Comparison of ENCODE assay signal across 30 mouse cellular contexts in genomic region chr5:121501424-121501996, GRCm38 (mm10). TPM values are rescaled to one million over a fixed set of nuclear protein-coding genes. Genes with fewer than 3 reads are reported as not detected.
DNase-seq lines count a peak whose midpoint lies in the region; ATAC-seq and TF ChIP-seq lines count a peak whose summit lies in the region.
"Not testable (repeated sequence)": the region's sequence is repeated elsewhere in the genome, so short reads cannot be mapped to it uniquely, and the experiment has no call there.
"Had no signal": no experiment of that assay in that cellular context is flagged by ENCODE, and none has a peak within 500 bp of the region (broad histone marks: within the 10 kb centered on the region; RNA-seq: fewer than 3 reads in every experiment).

No protein-coding gene starts in this region.

- H3K27me3 ChIP-seq in liver, embryonic 12.5 days (replicated peaks); liver, postnatal 0 days (ENCODE audit: insufficient read depth, low read length); spleen, adult 2 months (ENCODE audit: control insufficient read depth, insufficient read depth, low read length): not testable (repeated sequence)

- 25% methylated on average over 10 of the region's 17 CpGs for WGBS in liver, embryonic 12.5 days (ENCODE audit: insufficient replicate concordance)
- WGBS in liver, postnatal 0 days (ENCODE audit: insufficient replicate concordance), result 28% methylated on average over 10 of the region's 17 CpGs
- WGBS in spleen, adult 2 months, result 13% methylated on average over 11 of the region's 17 CpGs

- not testable (repeated sequence) for TF ChIP-seq POLR2A in bone marrow macrophage, adult 2 months (IDR thresholded peaks at IDR 0.05; ENCODE audit: borderline replicate concordance, low read depth, low read length); spleen, adult 2 months (IDR thresholded peaks at IDR 0.05; ENCODE audit: low read depth, low read length)

- H3K9ac ChIP-seq in liver, embryonic 12.5 days, result not testable (repeated sequence)
- 0 out of 2 replicates have a peak overlapping the region, but pooled peaks have one; percentile 16 for H3K9ac ChIP-seq in liver, postnatal 0 days (replicated peaks)

- not testable (repeated sequence) for H3K36me3 ChIP-seq in liver, embryonic 12.5 days; liver, postnatal 0 days (replicated peaks; ENCODE audit: insufficient read depth, low read length); spleen, adult 2 months (ENCODE audit: control insufficient read depth, insufficient read depth, low read length)

- peaks cover 13% of the 10 kb centered on the region for H3K4me1 ChIP-seq in bone marrow macrophage, adult 2 months (ENCODE audit: control insufficient read depth, insufficient read depth, low read length)
- peaks cover 14% of the 10 kb centered on the region for H3K4me1 ChIP-seq in liver, embryonic 12.5 days
- H3K4me1 ChIP-seq in liver, postnatal 0 days (ENCODE audit: insufficient read depth); spleen, adult 2 months (ENCODE audit: control insufficient read depth, insufficient read depth, insufficient read length): not testable (repeated sequence)

- H3K4me2 ChIP-seq in liver, embryonic 12.5 days, result peak overlapping the region; percentile 41
- peak overlapping the region; percentile 60 for H3K4me2 ChIP-seq in liver, postnatal 0 days (ENCODE audit: low read depth, low read length)

- ATAC-seq in hematopoietic stem cell, adult 5-6 weeks (replicated peaks in 1 of 2; ENCODE audit: insufficient read depth in 1 of 2, low FRiP score in 2 of 2, low TSS enrichment in 1 of 2, low read depth in 1 of 2, poor library complexity in 2 of 2, severe bottlenecking in 2 of 2), result peak; percentile 80 to 89
- ATAC-seq in liver, embryonic 12.5 days, result peak; percentile 47; the same call in 1 of the 2 replicates
- ATAC-seq in liver, postnatal 0 days, result peak; percentile 29; the same call in 1 of the 2 replicates
- ATAC-seq in megakaryocyte progenitor cell, adult 5-6 weeks (replicated peaks; ENCODE audit: poor library complexity), result peak; percentile 87

- DNase-seq in 416B (ENCODE audit: low read depth), result peak; percentile 83
- DNase-seq in liver, postnatal 0 days, result peak; percentile 31
- peak in 1 of 2 experiments; percentile 7 for DNase-seq in spleen, adult 2 months (ENCODE audit: low read depth in 1 of 2, low spot score in 2 of 2)
- DNase-seq in thymus, postnatal 25 days, result peak; percentile 15

- H3K9me3 ChIP-seq in liver, embryonic 12.5 days (replicated peaks); liver, postnatal 0 days (ENCODE audit: low read length): not testable (repeated sequence)

- not testable (repeated sequence) for TF ChIP-seq CTCF in bone marrow macrophage, adult 2 months (IDR thresholded peaks at IDR 0.05; ENCODE audit: low read depth, low read length); liver, postnatal 0 days (IDR thresholded peaks at IDR 0.05; ENCODE audit: low read depth); spleen, adult 2 months (IDR thresholded peaks at IDR 0.05; ENCODE audit: extremely low read depth, insufficient read depth, insufficient read length, insufficient replicate concordance)

- not testable (repeated sequence) for H3K27ac ChIP-seq in bone marrow macrophage, adult 2 months (ENCODE audit: insufficient read depth, low read depth, low read length); liver, embryonic 12.5 days; liver, postnatal 0 days (ENCODE audit: low read depth); spleen, adult 2 months (ENCODE audit: insufficient read depth, low read length)

- H3K4me3 ChIP-seq in bone marrow macrophage, adult 2 months (ENCODE audit: insufficient read depth, low read length), result peak overlapping the region; percentile 41
- not testable (repeated sequence) for H3K4me3 ChIP-seq in liver, embryonic 12.5 days
- peak overlapping the region; percentile 24; the same call in 1 of the 2 replicates for H3K4me3 ChIP-seq in liver, postnatal 0 days (ENCODE audit: low read depth, low read length)
- peak overlapping the region; percentile 12; the same call in 1 of the 2 replicates for H3K4me3 ChIP-seq in spleen, adult 2 months (ENCODE audit: extremely low read depth, insufficient read depth, insufficient read length)

- not testable (repeated sequence) for TF ChIP-seq EP300 in liver, postnatal 0 days (IDR thresholded peaks at IDR 0.05; ENCODE audit: low read depth)

RNA-seq across cellular contexts. Expression of gene Adam1b, which starts 1.7 kb away (rescaled TPM):
- polyA plus RNA-seq in bone marrow macrophage, adult 2 months (2012; ENCODE audit: insufficient read depth, insufficient read length, missing spikeins), result not detected in 2 replicates
- not detected in 2 replicates for total RNA-seq in hematopoietic stem cell, adult 5-6 weeks (2017)
- not detected in 2 replicates for polyA plus RNA-seq in liver, embryonic 12.5 days (2016; fragmentation: Nextera tagmentation; extraction: Ambion mirVana)
- not detected in 2 replicates for polyA plus RNA-seq in liver, postnatal 0 days (2015; fragmentation: Nextera tagmentation; extraction: Ambion mirVana)
- total RNA-seq in megakaryocyte progenitor cell, adult 5-6 weeks (2015), result 0.05 TPM in 1 of 2 replicates, not detected in the other
- total RNA-seq in megakaryocyte progenitor cell, adult 5-6 weeks (2017), result 0.25 TPM in 1 of 2 replicates, not detected in the other
- polyA plus RNA-seq in spleen, adult 2 months (2012; rRNA removed), result 0.02 TPM in 1 of 2 replicates, not detected in the other
- total RNA-seq: adrenal gland, adult 18-20 months; adrenal gland, postnatal 25 days; gastrocnemius, postnatal 14 days; heart, postnatal 25 days; hindbrain, postnatal 0 days; layer of hippocampus, adult 8-10 months; left cerebral cortex, adult 8-10 months had no signal
- polyA plus RNA-seq: cerebellum, adult 2 months; embryonic facial prominence, embryonic 10.5 days; embryonic facial prominence, embryonic 15.5 days; forebrain, embryonic 13.5 days; hindbrain, embryonic 12.5 days; hindbrain, postnatal 0 days; intestine, embryonic 16.5 days; limb, embryonic 13.5 days; lung, embryonic 14.5 days; midbrain, embryonic 10.5 days; neural tube, embryonic 12.5 days had no signal

RNA-seq across cellular contexts. Expression of gene Adam1a, which starts 43.8 kb away (rescaled TPM):
- polyA plus RNA-seq in bone marrow macrophage, adult 2 months (2012; ENCODE audit: insufficient read depth, insufficient read length, missing spikeins), result 3.0 and 4.3 TPM in 2 replicates
- total RNA-seq in hematopoietic stem cell, adult 5-6 weeks (2017), result 2.8 and 6.0 TPM in 2 replicates
- 0.26 and 0.54 TPM in 2 replicates for polyA plus RNA-seq in liver, embryonic 12.5 days (2016; fragmentation: Nextera tagmentation; extraction: Ambion mirVana)
- 0.15 and 0.25 TPM in 2 replicates for polyA plus RNA-seq in liver, postnatal 0 days (2015; fragmentation: Nextera tagmentation; extraction: Ambion mirVana)
- 1.5 and 2.0 TPM in 2 replicates for total RNA-seq in megakaryocyte progenitor cell, adult 5-6 weeks (2015)
- total RNA-seq in megakaryocyte progenitor cell, adult 5-6 weeks (2017), result 1.2 and 2.3 TPM in 2 replicates
- polyA plus RNA-seq in spleen, adult 2 months (2012; rRNA removed), result 2.1 and 2.8 TPM in 2 replicates

RNA-seq across cellular contexts. Expression of gene Gm42878, which starts 43.8 kb away (rescaled TPM):
- polyA plus RNA-seq in bone marrow macrophage, adult 2 months (2012; ENCODE audit: insufficient read depth, insufficient read length, missing spikeins), result not detected in 2 replicates
- total RNA-seq in hematopoietic stem cell, adult 5-6 weeks (2017), result not detected in 2 replicates
- not detected in 2 replicates for polyA plus RNA-seq in liver, embryonic 12.5 days (2016; fragmentation: Nextera tagmentation; extraction: Ambion mirVana)
- not detected in 2 replicates for polyA plus RNA-seq in liver, postnatal 0 days (2015; fragmentation: Nextera tagmentation; extraction: Ambion mirVana)
- total RNA-seq in megakaryocyte progenitor cell, adult 5-6 weeks (2015), result not detected in 2 replicates
- 0.08 TPM in 1 of 2 replicates, not detected in the other for total RNA-seq in megakaryocyte progenitor cell, adult 5-6 weeks (2017)
- polyA plus RNA-seq in spleen, adult 2 months (2012; rRNA removed), result 0.19 TPM in 1 of 2 replicates, not detected in the other
- total RNA-seq: adrenal gland, postnatal 25 days; gastrocnemius, postnatal 14 days; heart, postnatal 25 days; hindbrain, postnatal 0 days; layer of hippocampus, postnatal 25 days; left cerebral cortex, adult 8-10 months; left cerebral cortex, postnatal 36 days had no signal
- polyA plus RNA-seq: embryonic facial prominence, embryonic 10.5 days; embryonic facial prominence, embryonic 15.5 days; forebrain, embryonic 13.5 days; heart, embryonic 10.5 days; heart, embryonic 15.5 days; hindbrain, embryonic 12.5 days; hindbrain, postnatal 0 days; intestine, embryonic 16.5 days; limb, embryonic 13.5 days; lung, embryonic 14.5 days; midbrain, embryonic 10.5 days; midbrain, embryonic 15.5 days; neural tube, embryonic 12.5 days had no signal

RNA-seq across cellular contexts. Expression of gene Mapkapk5, which starts 44.2 kb away (rescaled TPM):
- polyA plus RNA-seq in bone marrow macrophage, adult 2 months (2012; ENCODE audit: insufficient read depth, insufficient read length, missing spikeins), result 75.7 TPM in 2 replicates
- total RNA-seq in hematopoietic stem cell, adult 5-6 weeks (2017), result 89.9 and 107 TPM in 2 replicates
- polyA plus RNA-seq in liver, embryonic 12.5 days (2016; fragmentation: Nextera tagmentation; extraction: Ambion mirVana), result 33.6 and 35.8 TPM in 2 replicates
- polyA plus RNA-seq in liver, postnatal 0 days (2015; fragmentation: Nextera tagmentation; extraction: Ambion mirVana), result 15.5 and 18.1 TPM in 2 replicates
- total RNA-seq in megakaryocyte progenitor cell, adult 5-6 weeks (2015), result 102 TPM in 2 replicates
- total RNA-seq in megakaryocyte progenitor cell, adult 5-6 weeks (2017), result 115 and 127 TPM in 2 replicates
- 17.9 and 18.9 TPM in 2 replicates for polyA plus RNA-seq in spleen, adult 2 months (2012; rRNA removed)

RNA-seq across cellular contexts. Expression of gene Erp29, which starts 49.2 kb away (rescaled TPM):
- 365 and 401 TPM in 2 replicates for polyA plus RNA-seq in bone marrow macrophage, adult 2 months (2012; ENCODE audit: insufficient read depth, insufficient read length, missing spikeins)
- 404 and 511 TPM in 2 replicates for total RNA-seq in hematopoietic stem cell, adult 5-6 weeks (2017)
- 103 TPM in 2 replicates for polyA plus RNA-seq in liver, embryonic 12.5 days (2016; fragmentation: Nextera tagmentation; extraction: Ambion mirVana)
- 69.4 and 69.7 TPM in 2 replicates for polyA plus RNA-seq in liver, postnatal 0 days (2015; fragmentation: Nextera tagmentation; extraction: Ambion mirVana)
- total RNA-seq in megakaryocyte progenitor cell, adult 5-6 weeks (2015), result 225 and 238 TPM in 2 replicates
- 1,016 and 1,033 TPM in 2 replicates for total RNA-seq in megakaryocyte progenitor cell, adult 5-6 weeks (2017)
- 47.5 and 52.0 TPM in 2 replicates for polyA plus RNA-seq in spleen, adult 2 months (2012; rRNA removed)

Comparison
In these comparisons a context has a peak if more than half of its experiments do, and no peak if none do; other contexts are left out.
1. ATAC-seq: peak in every context shown above with its lines; median percentile 87 in megakaryocyte progenitor cell, adult 5-6 weeks; 84 in hematopoietic stem cell, adult 5-6 weeks; 47 in liver, embryonic 12.5 days; 29 in liver, postnatal 0 days.